Mouse (Mus musculus): ENCODE data around the gene Olfr1037. TPM values are rescaled to one million over a fixed set of nuclear protein-coding genes. Genes with fewer than 3 reads are reported as not detected.
"Not testable (repeated sequence)": the region's sequence is repeated elsewhere in the genome, so short reads cannot be mapped to it uniquely, and the experiment has no call there.

Olfr1037 gene
- polyA plus RNA-seq (2012; rRNA removed), result not detected in 2 replicates

- Histone ChIP-seq H3K4me3 (ENCODE audit: insufficient read depth, low read length) (no peak within 1 kb of the TSS), H3K27ac (ENCODE audit: insufficient read depth, low read length) (no peak within 1 kb of the TSS), H3K4me1 (ENCODE audit: control insufficient read depth, insufficient read depth, low read length) (no peaks in the 10 kb centered on the region)
- no peak for TF ChIP-seq POLR2A (IDR thresholded peaks at IDR 0.05; ENCODE audit: extremely low read depth, insufficient read depth, low read length)
- TF ChIP-seq CTCF (IDR thresholded peaks at IDR 0.05; ENCODE audit: extremely low read depth, insufficient read depth, low read length), result no peak
Observed at GRCm38 (mm10) chr2:86087285-86087684, at the start of gene Olfr1037. Gene Olfr1037 (minus strand): TSS chr2:86087385.

GRCm38 (mm10) chr2:86135828-86136227, 48.6 kb upstream of the Olfr1037 start, which contains the start of gene Olfr1039:
Gene Olfr1039 (minus strand): TSS chr2:86135928.
- Histone ChIP-seq H3K4me3 (ENCODE audit: insufficient read depth, low read length) (no peak within 1 kb of the TSS), H3K4me1 (ENCODE audit: control insufficient read depth, insufficient read depth, low read length) (no peaks in the 10 kb centered on the region), H3K27ac (ENCODE audit: insufficient read depth, low read length) (no peak within 1 kb of the TSS)
- TF ChIP-seq CTCF (IDR thresholded peaks at IDR 0.05; ENCODE audit: extremely low read depth, insufficient read depth, low read length), result no peak
- TF ChIP-seq POLR2A (IDR thresholded peaks at IDR 0.05; ENCODE audit: extremely low read depth, insufficient read depth, low read length), result no peak

GRCm38 (mm10) chr2:86080478-86080877, 6.7 kb downstream of the Olfr1037 start:
- not testable (repeated sequence) for H3K4me1 ChIP-seq (ENCODE audit: control insufficient read depth, insufficient read depth, low read length); H3K4me3 ChIP-seq (ENCODE audit: insufficient read depth, low read length); H3K27ac ChIP-seq (ENCODE audit: insufficient read depth, low read length)

GRCm38 (mm10) chr2:86073692-86074091, 13.5 kb downstream of the Olfr1037 start, which contains the start of gene Olfr1036:
Gene Olfr1036 (plus strand): TSS chr2:86073992.
- not testable (repeated sequence) for H3K4me1 ChIP-seq (ENCODE audit: control insufficient read depth, insufficient read depth, low read length); H3K27ac ChIP-seq (ENCODE audit: insufficient read depth, low read length); H3K4me3 ChIP-seq (ENCODE audit: insufficient read depth, low read length)

- Histone ChIP-seq H3K4me3 (ENCODE audit: insufficient read depth, low read length) (no peak overlapping the region), H3K27ac (ENCODE audit: insufficient read depth, low read length) (no peak overlapping the region), H3K4me1 (ENCODE audit: control insufficient read depth, insufficient read depth, low read length) (no peaks in the 10 kb centered on the region)
- TF ChIP-seq CTCF (IDR thresholded peaks at IDR 0.05; ENCODE audit: extremely low read depth, insufficient read depth, low read length) (no peak), POLR2A (IDR thresholded peaks at IDR 0.05; ENCODE audit: extremely low read depth, insufficient read depth, low read length) (no peak)
Observed at GRCm38 (mm10) chr2:86070189-86070588, 17.0 kb downstream of the Olfr1037 start.

GRCm38 (mm10) chr2:86063766-86064165, 23.4 kb downstream of the Olfr1037 start:
- H3K4me1 ChIP-seq (ENCODE audit: control insufficient read depth, insufficient read depth, low read length); H3K4me3 ChIP-seq (ENCODE audit: insufficient read depth, low read length); H3K27ac ChIP-seq (ENCODE audit: insufficient read depth, low read length): not testable (repeated sequence)

- H3K27ac ChIP-seq (ENCODE audit: insufficient read depth, low read length), result not testable (repeated sequence)
Observed at GRCm38 (mm10) chr2:86050777-86051176, 36.4 kb downstream of the Olfr1037 start.

GRCm38 (mm10) chr2:86045561-86045960, 41.6 kb downstream of the Olfr1037 start, which contains the start of gene Olfr1034:
Gene Olfr1034 (plus strand): TSS chr2:86045861.
- Histone ChIP-seq H3K4me1 (ENCODE audit: control insufficient read depth, insufficient read depth, low read length) (no peaks in the 10 kb centered on the region), H3K27ac (ENCODE audit: insufficient read depth, low read length) (no peak within 1 kb of the TSS), H3K4me3 (ENCODE audit: insufficient read depth, low read length) (no peak within 1 kb of the TSS)
- TF ChIP-seq CTCF (IDR thresholded peaks at IDR 0.05; ENCODE audit: extremely low read depth, insufficient read depth, low read length), result no peak
- TF ChIP-seq POLR2A (IDR thresholded peaks at IDR 0.05; ENCODE audit: extremely low read depth, insufficient read depth, low read length), result no peak

More at GRCm38 (mm10) chr2:86050777-86051176, 36.4 kb downstream of the Olfr1037 start:
- not testable (repeated sequence) for H3K4me3 ChIP-seq (ENCODE audit: insufficient read depth, low read length); H3K4me1 ChIP-seq (ENCODE audit: control insufficient read depth, insufficient read depth, low read length)

Other genes starting within 250 kb of the Olfr1037 start
- gene Olfr1019, start 241.9 kb downstream of the Olfr1037 start, polyA plus RNA-seq (2012; rRNA removed), result not detected in 2 replicates
- gene Olfr1020, start 240.4 kb downstream of the Olfr1037 start, polyA plus RNA-seq (2012; rRNA removed), result not detected in 2 replicates
- gene Olfr1022, start 218.8 kb downstream of the Olfr1037 start, polyA plus RNA-seq (2012; rRNA removed), result not detected in 2 replicates
- not detected in 2 replicates for gene Olfr1023, start 201.7 kb downstream of the Olfr1037 start, polyA plus RNA-seq (2012; rRNA removed)
- gene Olfr1024, start 182.3 kb downstream of the Olfr1037 start, polyA plus RNA-seq (2012; rRNA removed), result not detected in 2 replicates
- gene Olfr1025-ps1, start 172.2 kb downstream of the Olfr1037 start, polyA plus RNA-seq (2012; rRNA removed), result not detected in 2 replicates
- not detected in 2 replicates for gene Olfr1026, start 165.8 kb downstream of the Olfr1037 start, polyA plus RNA-seq (2012; rRNA removed)
- not detected in 2 replicates for gene Olfr1028, start 136.9 kb downstream of the Olfr1037 start, polyA plus RNA-seq (2012; rRNA removed)
- gene Olfr1029, start 113.5 kb downstream of the Olfr1037 start, polyA plus RNA-seq (2012; rRNA removed), result 0.06 TPM in 1 of 2 replicates, not detected in the other
- not detected in 2 replicates for gene Olfr1030, start 108.1 kb downstream of the Olfr1037 start, polyA plus RNA-seq (2012; rRNA removed)
- not detected in 2 replicates for gene Olfr1031, start 97.1 kb downstream of the Olfr1037 start, polyA plus RNA-seq (2012; rRNA removed)
- gene Olfr1032, start 81.8 kb downstream of the Olfr1037 start, polyA plus RNA-seq (2012; rRNA removed), result not detected in 2 replicates
- 0.13 and 0.17 TPM in 2 replicates for gene Olfr1033, start 66.8 kb downstream of the Olfr1037 start, polyA plus RNA-seq (2012; rRNA removed)
- gene Olfr1034, start 41.5 kb downstream of the Olfr1037 start, polyA plus RNA-seq (2012; rRNA removed), result 0.02 TPM in 1 of 2 replicates, not detected in the other
- not detected in 2 replicates for gene Olfr1036, start 13.4 kb downstream of the Olfr1037 start, polyA plus RNA-seq (2012; rRNA removed)
- gene Olfr1039, start 48.5 kb upstream of the Olfr1037 start, polyA plus RNA-seq (2012; rRNA removed), result not detected in 2 replicates
- gene Olfr1040, start 59.3 kb upstream of the Olfr1037 start, polyA plus RNA-seq (2012; rRNA removed), result not detected in 2 replicates
- gene Olfr1042, start 74.5 kb upstream of the Olfr1037 start, polyA plus RNA-seq (2012; rRNA removed), result not detected in 2 replicates
- gene Olfr1043, start 80.1 kb upstream of the Olfr1037 start, polyA plus RNA-seq (2012; rRNA removed), result not detected in 2 replicates
- not detected in 2 replicates for gene Olfr1044, start 90.4 kb upstream of the Olfr1037 start, polyA plus RNA-seq (2012; rRNA removed)
- not detected in 2 replicates for gene Olfr52, start 98.3 kb upstream of the Olfr1037 start, polyA plus RNA-seq (2012; rRNA removed)
- not detected in 2 replicates for gene Olfr1045, start 115.6 kb upstream of the Olfr1037 start, polyA plus RNA-seq (2012; rRNA removed)
- gene Olfr1046, start 131.9 kb upstream of the Olfr1037 start, polyA plus RNA-seq (2012; rRNA removed), result not detected in 2 replicates
- gene Olfr1047, start 144.0 kb upstream of the Olfr1037 start, polyA plus RNA-seq (2012; rRNA removed), result not detected in 2 replicates
- not detected in 2 replicates for gene Olfr1048, start 152.9 kb upstream of the Olfr1037 start, polyA plus RNA-seq (2012; rRNA removed)
- not detected in 2 replicates for gene Olfr1049, start 170.9 kb upstream of the Olfr1037 start, polyA plus RNA-seq (2012; rRNA removed)
- gene Olfr1051, start 191.7 kb upstream of the Olfr1037 start, polyA plus RNA-seq (2012; rRNA removed), result not detected in 2 replicates
- gene Olfr1052, start 205.1 kb upstream of the Olfr1037 start, polyA plus RNA-seq (2012; rRNA removed), result not detected in 2 replicates
- not detected in 2 replicates for gene Olfr1053, start 227.9 kb upstream of the Olfr1037 start, polyA plus RNA-seq (2012; rRNA removed)
- gene Olfr1054, start 248.0 kb upstream of the Olfr1037 start, polyA plus RNA-seq (2012; rRNA removed), result not detected in 2 replicates

Data from cortical plate, adult 2 months (tissue).